Mouse (Mus musculus) cerebellum, adult 9-10 months (tissue): ENCODE results near the gene Zfp867.
A peak's percentile ranks its signal among the peaks of the same experiment; 100 is the strongest.

Experiments used
- DNase-seq: peaks from one replicate; pipeline ENCODE4 v3.0.0; 2022

The Zfp867 gene

GRCm38 (mm10) chr11:59472326-59472677 is at the start of gene Zfp867:
TSS of gene Zfp867 (minus strand) at chr11:59472474.
- DNase-seq: peak; percentile 93

- no peak for DNase-seq
Measured at GRCm38 (mm10) chr11:59519741-59520495, 47.6 kb upstream of the Zfp867 start.

GRCm38 (mm10) chr11:59518226-59518625 is 46.0 kb upstream of the Zfp867 start:
- DNase-seq: no peak

- DNase-seq: no peak
Measured at GRCm38 (mm10) chr11:59517441-59517840, 45.2 kb upstream of the Zfp867 start.

- no peak for DNase-seq
Measured at GRCm38 (mm10) chr11:59514789-59515188, 42.5 kb upstream of the Zfp867 start.

- no peak for DNase-seq
Measured at GRCm38 (mm10) chr11:59514381-59514780, 42.1 kb upstream of the Zfp867 start.

- DNase-seq: no peak
Measured at GRCm38 (mm10) chr11:59513556-59513955, 41.3 kb upstream of the Zfp867 start.

GRCm38 (mm10) chr11:59512733-59513132 is 40.5 kb upstream of the Zfp867 start:
- DNase-seq: no peak

- DNase-seq: no peak
Measured at GRCm38 (mm10) chr11:59511558-59511957, 39.3 kb upstream of the Zfp867 start.

GRCm38 (mm10) chr11:59506713-59507074 is 34.4 kb upstream of the Zfp867 start:
- DNase-seq: no peak

GRCm38 (mm10) chr11:59505839-59506712 is 33.8 kb upstream of the Zfp867 start:
- peak; percentile 81 for DNase-seq

GRCm38 (mm10) chr11:59505351-59505838 is 33.1 kb upstream of the Zfp867 start:
- DNase-seq: peak; percentile 73

- no peak for DNase-seq
Measured at GRCm38 (mm10) chr11:59501978-59502700, 29.9 kb upstream of the Zfp867 start.

GRCm38 (mm10) chr11:59497747-59498146 is 25.5 kb upstream of the Zfp867 start:
- no peak for DNase-seq

GRCm38 (mm10) chr11:59496672-59497310 is 24.5 kb upstream of the Zfp867 start:
- no peak for DNase-seq

GRCm38 (mm10) chr11:59486222-59486621 is 13.9 kb upstream of the Zfp867 start:
- no peak for DNase-seq

- DNase-seq: no peak
Measured at GRCm38 (mm10) chr11:59485641-59486040, 13.4 kb upstream of the Zfp867 start.

- peak; percentile 63 for DNase-seq
Measured at GRCm38 (mm10) chr11:59483212-59483611, 10.9 kb upstream of the Zfp867 start.

- no peak for DNase-seq
Measured at GRCm38 (mm10) chr11:59477240-59477639, 5.0 kb upstream of the Zfp867 start.

- no peak for DNase-seq
Measured at GRCm38 (mm10) chr11:59471413-59472325, 605 bp downstream of the Zfp867 start.

GRCm38 (mm10) chr11:59460459-59460858 is 11.8 kb downstream of the Zfp867 start:
- DNase-seq: no peak

- DNase-seq: no peak
Measured at GRCm38 (mm10) chr11:59458973-59459372, 13.3 kb downstream of the Zfp867 start.
